Mouse (Mus musculus) induced T-regulatory cell, adult 2 months (primary cell): Measurements from ENCODE around the gene Itgb6.
A peak's percentile ranks its signal among the peaks of the same experiment; 100 is the strongest.

ENCODE experiments used
- DNase-seq: peaks from one replicate; pipeline ENCODE4 v3.0.0-alpha.2; 2012; ENCODE audit warnings: low read depth

Itgb6 gene

GRCm38 (mm10) chr2:60613857-60614228 lies 108.6 kb downstream of the Itgb6 start:
- DNase-seq = no peak

- DNase-seq = no peak
These were observed 109.3 kb downstream of the Itgb6 start for GRCm38 (mm10) chr2:60612906-60613856.

DNA sequence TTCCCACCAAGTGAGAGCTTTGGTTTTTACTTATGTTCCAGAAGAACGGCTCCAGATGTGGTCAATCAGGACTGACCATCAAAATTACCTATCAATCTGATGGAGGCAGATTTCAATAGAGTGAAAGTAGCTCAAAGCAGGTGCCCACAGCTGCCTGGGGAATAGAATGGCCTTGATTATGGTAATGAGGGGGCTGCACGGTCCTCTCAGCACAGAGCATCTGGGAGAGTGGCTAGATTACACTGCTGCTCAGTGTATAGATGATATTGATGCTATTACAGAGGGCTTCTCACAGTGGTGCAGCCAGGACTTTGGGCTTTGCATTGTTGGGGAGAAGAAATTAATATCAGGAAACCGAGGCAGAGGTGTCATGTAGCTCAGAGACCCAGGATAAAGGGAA lies 110.8 kb downstream of the Itgb6 start:
- no peak for DNase-seq

DNA sequence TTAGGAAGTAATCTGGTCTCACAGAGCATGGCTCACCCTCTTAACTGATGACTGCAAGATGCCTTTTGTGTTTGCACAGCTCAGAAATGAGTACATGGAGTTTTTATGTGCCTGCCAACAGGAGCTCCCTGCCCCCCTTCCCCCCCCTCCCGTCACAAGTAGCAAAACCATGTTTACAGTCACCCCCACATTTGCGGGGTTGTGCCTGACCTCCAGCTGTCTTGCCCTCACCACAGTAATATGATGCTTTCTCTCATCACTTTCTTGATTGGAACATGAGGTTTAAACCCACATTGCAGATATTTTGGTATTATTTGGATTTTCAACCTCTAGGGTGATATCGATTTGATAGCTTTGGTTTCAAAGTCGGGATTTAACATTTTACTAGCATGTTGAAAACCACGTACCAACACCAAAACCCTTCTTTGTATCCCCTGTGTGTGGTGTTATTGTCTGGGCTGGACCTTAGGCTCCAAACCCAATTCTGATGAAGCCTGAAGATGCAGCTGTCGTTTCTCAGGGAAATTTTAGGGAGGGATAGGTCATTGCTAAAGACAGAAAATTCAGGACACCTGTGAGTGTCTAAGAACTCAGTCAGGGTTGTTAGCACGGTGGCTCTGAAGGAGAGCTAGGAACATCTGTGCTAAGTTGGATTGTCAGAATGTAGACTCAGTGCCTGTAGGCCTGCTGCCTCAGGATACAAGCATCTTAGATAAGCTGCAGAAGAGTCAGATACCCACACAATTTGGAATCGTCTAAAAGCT lies 112.8 kb downstream of the Itgb6 start:
- no peak for DNase-seq

- DNase-seq = peak; percentile 4
These were observed 114.5 kb downstream of the Itgb6 start for GRCm38 (mm10) chr2:60607980-60608379.

DNA sequence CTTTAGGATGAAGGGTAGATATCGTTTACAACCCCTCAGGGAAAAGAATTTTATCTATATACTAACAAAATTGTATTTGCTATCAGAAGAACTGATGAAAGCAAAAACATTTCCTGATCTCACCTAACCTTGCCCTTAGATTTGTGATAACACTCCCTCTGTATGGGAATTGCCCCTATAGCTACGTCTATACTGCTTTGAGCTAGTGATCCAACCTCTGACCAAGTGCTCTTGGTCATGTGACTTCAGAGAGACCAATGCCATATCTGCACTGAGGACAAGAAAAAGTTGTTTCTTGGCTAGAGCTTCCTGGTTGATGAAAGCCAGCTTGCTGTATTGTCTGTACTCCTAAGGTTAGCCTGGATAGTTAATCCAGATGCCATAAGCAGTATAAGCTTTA lies 121.1 kb downstream of the Itgb6 start:
- DNase-seq = no peak

- no peak for DNase-seq
These were observed 121.6 kb downstream of the Itgb6 start for GRCm38 (mm10) chr2:60600863-60601262.

- DNase-seq = no peak
These were observed 139.0 kb downstream of the Itgb6 start for GRCm38 (mm10) chr2:60583416-60583815.

DNA sequence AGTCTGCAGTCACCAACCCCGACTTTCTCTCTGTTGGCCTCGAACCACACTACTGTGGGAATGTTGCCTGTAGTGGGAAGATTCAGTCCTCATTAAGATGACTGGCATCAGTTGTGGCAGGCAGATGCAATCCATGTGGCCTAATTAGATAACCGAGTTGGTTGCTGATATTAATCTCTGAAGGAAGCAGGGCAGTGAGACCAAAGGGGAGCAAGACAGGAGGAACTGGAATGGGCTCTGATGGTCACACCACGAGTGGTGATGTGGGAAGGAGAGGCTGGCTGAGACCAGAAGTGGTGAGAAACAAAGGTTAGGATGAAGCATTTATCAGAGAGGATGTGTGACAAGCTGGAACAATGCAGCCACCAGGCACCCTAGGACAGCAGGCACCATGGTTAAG lies 167.9 kb downstream of the Itgb6 start:
- no peak for DNase-seq

DNA sequence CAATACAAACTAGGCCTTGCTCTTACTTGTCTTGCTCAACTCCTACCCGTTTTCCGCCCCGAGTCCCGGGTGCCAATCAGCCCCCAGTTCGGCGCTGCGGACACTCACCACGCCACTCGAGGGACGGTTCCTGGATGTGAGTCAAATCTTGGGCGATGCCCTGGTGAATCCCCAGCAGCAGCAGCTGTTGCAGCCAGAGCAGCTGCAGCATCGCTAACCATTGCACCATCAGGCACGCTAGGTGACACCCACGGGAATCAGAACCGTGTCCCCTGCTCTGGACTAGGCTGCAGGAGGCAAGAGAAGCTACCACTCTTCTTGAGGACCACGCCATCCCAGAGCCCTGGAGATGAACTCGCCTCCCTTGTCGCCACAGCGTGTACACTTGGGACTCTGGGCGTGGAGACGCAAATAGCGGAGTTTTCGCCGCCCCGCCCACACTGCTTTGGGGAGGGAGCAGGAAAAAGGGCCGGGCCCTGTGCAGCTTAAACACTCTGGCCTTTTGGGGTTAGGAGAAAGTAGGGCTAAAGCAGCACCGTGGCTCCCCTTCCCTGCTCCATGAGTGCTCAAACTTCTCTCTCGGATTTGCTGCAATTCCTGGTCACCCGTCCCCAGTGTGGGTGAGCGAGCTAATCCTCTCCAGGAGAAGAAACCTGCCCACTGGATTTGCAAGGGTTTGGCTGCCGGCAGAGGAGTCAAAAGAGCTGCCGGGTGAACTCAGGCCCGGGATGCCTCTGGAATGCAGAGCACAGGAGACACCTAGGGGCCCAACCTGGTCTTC lies 169.4 kb downstream of the Itgb6 start, which contains the start of gene Pla2r1:
Pla2r1 (minus strand) TSS at position 407 of the 781 bp plus-strand sequence.
- DNase-seq = peak; percentile 8

- DNase-seq = no peak
These were observed 170.1 kb downstream of the Itgb6 start for GRCm38 (mm10) chr2:60552177-60552901.

DNA sequence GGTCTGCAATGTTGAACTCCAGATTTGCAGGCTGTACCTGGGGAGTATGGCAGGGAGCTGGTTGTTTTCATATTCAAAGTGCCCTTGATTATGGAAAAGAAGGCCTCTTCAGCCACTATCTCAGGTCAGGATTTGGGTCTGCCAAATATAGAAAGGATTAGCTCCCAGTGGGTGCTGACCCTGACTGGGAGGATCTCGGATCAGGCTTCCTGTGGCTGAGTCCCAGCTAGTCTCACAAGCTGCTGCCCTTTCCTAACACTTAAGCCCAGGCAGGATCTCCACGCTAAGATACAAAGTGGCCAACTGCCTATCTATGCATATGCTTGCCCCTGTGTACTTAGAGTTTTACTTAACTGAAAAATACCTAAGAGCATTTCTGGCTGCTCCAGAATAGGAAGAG lies 170.8 kb downstream of the Itgb6 start:
- no peak for DNase-seq

DNA sequence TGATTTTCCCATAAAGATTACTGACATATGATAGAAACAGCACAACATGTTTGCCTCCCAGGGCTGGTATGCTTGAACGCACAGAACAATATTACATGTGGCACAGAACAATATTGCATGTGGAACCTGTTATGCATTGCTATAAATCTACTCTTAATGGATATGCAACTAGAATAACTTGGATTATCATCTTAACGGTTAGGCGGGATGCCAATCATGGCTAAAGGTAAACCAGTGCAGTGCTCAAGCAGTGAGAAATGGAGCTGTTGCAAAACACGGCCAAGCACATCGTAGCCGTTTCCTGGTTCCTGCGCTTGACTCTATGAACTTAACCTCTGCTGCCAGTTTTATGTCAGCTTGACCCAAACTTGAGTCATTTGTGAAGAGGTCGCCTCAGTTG lies 171.9 kb downstream of the Itgb6 start:
- no peak for DNase-seq

DNA sequence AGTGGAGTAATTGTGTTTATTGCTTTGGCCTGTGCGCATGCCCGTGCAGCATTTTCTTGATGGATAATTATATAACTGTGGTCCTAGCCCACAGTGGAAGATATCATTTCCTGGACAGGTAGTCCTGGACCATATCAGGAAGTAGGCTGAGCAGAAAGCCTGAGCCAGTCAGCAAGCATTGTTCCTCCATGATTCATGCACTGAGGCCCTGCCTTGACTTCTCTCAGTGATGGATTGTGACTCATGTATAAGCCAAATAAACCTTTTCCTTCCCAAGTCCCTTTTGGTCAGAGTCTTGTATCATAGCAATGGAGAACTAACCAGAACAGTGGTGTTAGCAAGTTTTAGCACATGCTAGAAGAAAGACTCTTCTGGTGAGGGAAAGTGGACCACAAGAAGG lies 172.6 kb downstream of the Itgb6 start:
- no peak for DNase-seq
